Mouse (Mus musculus): ENCODE data around the gene Hoxb7.

Gene Hoxb7

GRCm38 (mm10) chr11:96285771-96286738 lies at the start of gene Hoxb7:
Gene Hoxb7, plus strand, starts transcription at chr11:96286623.
- no peak for DNase-seq (ENCODE audit: inconsistent ontology term)

- peak; percentile 24 for DNase-seq (ENCODE audit: inconsistent ontology term)
Observed at GRCm38 (mm10) chr11:96240211-96240610, 46.2 kb upstream of the Hoxb7 start.

GRCm38 (mm10) chr11:96250901-96251300 lies 35.5 kb upstream of the Hoxb7 start:
- DNase-seq (ENCODE audit: inconsistent ontology term), result no peak

GRCm38 (mm10) chr11:96251480-96252031 lies 34.9 kb upstream of the Hoxb7 start:
- no peak for DNase-seq (ENCODE audit: inconsistent ontology term)

DNA sequence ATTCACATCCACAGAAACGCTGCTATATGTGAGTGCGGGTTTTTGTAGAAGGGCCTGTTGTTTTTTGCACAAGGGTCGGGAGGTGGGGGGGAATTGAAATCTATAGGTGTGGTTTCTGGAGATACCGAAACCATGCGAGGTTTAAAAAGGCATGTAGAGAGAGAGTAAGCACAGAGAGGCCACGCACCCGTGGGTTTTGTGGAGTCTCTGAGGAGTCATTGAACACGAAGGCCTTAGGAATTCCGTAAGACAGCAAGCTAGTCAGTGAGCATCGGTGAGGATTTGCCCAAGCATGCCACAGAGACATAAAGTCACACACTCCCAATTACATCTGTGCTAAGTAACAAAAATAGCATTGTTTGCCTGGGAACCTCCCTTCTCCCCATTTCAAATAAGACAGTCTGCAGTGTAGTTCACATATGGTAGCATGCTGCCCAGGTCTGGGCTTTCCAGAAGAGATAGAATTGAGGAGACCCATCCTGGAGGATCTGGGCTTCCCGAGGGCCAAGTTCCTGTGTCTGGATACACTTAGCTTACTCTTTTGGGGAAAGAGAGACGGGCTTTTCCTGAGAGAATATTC lies 33.8 kb upstream of the Hoxb7 start:
- no peak for DNase-seq (ENCODE audit: inconsistent ontology term)

DNA sequence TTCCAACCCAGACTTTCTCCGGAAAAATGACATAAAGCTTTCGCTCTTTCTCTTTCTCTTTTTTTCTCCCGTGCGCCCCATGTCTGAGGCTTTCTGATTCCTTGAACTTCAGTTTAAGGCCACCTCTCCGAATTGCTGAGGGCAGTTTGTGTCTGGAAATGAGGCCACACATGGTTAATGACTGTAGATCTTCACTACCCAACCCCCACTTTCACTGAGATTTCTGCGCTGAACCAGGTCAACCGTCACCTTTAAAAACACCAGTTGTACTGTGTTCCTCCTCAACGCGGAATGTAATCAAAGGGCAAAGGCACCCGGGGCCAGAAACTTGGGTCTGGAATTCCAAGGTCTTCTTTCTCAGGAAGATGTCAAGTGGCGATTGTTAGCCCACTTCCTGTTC lies 32.2 kb upstream of the Hoxb7 start:
- DNase-seq (ENCODE audit: inconsistent ontology term), result no peak

- DNase-seq (ENCODE audit: inconsistent ontology term), result no peak
Observed at GRCm38 (mm10) chr11:96255111-96255995, 31.1 kb upstream of the Hoxb7 start.

DNA sequence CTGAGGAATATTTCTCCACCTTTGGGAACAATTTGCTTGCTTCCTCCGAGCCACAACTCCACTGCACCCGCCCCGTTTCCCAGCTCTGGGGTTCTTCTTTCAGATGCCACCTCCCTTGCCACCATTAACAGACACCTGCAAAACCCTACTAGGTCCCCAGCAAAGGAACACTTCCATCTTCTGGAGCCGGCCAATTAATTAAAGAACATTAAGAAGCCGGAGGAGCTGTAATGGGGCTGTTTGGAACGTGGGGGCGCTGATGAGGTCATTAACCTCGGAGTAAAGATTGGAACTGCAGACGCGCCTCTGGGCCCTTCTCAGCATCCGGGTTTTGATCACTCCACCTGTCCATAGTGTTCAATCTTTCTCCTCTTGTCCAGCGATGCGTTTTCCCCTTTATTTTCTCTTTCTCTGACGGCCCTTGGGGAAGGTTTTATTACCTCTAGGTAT lies 30.4 kb upstream of the Hoxb7 start:
- DNase-seq (ENCODE audit: inconsistent ontology term), result no peak

- no peak for DNase-seq (ENCODE audit: inconsistent ontology term)
Observed at GRCm38 (mm10) chr11:96257141-96257540, 29.3 kb upstream of the Hoxb7 start.

DNA sequence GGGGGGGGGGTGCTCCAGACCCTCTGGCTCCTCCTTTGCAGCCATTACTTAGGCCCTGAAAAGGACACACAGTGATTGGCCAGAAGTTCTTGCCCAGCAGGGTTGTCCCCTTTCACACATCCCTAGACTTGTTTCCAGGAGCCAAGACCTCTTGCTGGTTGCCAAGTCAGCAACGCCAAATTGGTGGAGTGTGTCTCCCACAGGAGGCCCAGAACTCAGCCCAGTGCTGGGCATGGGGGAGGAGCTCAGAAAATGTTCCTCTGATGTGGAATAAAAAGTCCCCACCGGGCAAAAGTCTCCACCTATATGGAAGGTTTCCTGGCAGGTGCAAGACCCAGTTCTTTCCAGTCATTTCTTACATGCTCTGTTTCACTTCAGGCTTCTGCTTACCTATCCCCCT lies 27.4 kb upstream of the Hoxb7 start:
- no peak for DNase-seq (ENCODE audit: inconsistent ontology term)

DNA sequence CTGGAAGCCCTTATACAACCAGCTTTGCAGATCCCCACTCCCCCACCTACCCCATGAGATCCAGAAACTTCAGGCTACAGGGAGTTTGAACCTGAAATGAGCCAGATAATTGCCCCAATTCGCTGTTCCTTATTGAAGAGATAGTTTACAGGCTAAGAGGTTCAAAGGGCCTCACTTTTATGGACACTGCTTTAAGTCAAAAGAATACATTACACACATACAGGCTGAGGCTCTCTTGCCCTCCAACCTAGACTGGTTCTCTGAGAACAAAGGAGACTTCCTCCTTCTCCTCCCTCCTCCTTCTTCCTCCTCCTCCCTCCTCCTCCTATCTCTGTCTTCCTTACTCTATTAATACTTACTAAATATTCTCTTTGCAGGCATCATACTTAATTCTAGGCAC lies 26.9 kb upstream of the Hoxb7 start:
- DNase-seq (ENCODE audit: inconsistent ontology term), result no peak

GRCm38 (mm10) chr11:96260310-96260970 lies 26.0 kb upstream of the Hoxb7 start:
- DNase-seq (ENCODE audit: inconsistent ontology term), result peak; percentile 44

DNA sequence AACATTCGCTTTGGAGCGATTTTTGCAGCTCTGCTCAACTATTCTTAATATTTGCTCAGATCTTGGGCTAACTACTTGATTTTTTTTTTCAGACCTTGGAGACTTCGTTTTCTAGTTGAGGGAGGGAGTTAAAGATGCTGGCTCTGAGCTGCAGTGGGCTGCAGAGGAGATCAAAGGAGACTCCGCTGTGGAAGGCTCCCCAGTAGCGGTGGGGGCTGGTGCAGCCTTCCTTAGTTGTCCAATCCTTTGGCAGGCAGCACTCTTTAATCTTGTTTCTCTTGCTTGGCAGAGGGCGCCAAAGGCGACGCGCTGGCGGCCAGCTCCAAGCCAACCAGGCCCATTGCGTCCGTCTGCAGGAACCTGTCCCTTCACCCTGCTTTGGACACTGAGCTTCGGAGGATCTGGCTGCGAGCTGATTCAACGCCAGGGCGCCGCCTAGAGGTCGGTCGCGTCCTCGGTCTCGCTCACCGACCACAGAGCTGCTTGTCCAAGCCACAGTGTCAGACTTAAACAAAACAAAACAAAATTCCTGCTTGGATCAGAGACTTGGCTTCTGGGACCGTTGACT lies 25.0 kb upstream of the Hoxb7 start:
- no peak for DNase-seq (ENCODE audit: inconsistent ontology term)

DNA sequence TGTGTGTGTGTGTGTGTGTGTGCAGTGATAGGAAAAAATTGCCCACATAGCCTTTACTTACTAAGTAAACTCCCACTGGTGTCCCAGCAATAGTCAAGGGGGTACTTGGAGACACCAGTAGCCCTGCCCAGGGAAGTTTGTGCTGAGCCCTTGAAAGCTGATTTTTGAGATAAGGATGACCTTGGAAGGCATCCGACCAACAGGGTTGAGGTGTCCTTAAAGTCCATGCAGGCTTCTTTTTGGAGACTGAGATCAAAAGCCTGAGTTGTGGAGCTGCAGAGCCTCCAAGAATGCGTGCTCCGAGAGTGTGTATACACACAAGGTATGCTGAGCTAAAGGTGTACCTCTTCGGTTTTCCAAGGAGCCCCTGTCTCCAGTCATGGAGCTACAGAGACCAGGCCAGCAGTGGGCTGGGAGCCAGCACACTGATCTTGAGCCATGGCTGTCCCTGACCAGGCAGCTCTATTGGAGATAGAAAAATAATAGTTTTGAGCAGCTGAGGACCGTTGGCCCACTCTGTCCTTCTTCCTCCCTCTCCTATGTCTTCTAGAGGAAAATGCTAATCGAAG lies 24.1 kb upstream of the Hoxb7 start:
- no peak for DNase-seq (ENCODE audit: inconsistent ontology term)

DNA sequence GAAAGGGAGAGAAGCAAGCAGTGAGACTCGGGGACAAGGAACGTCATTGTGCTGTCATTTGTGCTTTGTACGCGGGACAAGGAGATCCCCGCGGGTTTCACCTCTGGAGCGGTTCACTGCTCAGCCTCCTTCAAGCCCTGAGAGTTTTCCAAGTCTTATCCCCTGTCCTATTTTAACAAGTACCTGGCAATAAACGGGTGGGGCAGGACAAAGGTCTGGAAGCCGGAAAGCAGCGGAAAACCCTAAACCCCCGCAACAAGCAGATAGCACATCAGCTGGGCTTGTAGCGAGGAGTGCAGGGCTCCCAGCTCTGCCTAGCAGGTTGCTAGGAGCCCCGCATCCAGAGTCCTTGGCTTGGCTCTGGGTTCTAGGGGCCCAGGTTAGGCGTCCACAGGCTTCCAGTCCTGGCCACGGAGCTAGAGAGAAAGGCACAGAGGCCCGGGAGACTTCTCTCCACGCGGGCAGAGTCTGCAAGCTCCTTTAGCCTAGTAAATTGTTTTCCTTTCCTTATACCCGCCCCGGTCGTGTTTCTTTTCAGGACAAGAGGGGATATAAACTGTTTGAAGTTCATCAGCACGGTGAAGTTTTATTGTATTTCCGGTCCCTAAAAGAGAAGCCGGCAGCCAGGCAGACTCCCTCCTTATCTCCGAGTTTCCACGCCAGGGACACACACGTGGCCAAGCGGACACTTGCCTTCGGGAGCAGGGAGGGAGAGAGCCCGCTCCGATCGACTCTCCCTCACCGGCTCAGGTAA lies 22.6 kb upstream of the Hoxb7 start:
- no peak for DNase-seq (ENCODE audit: inconsistent ontology term)

DNA sequence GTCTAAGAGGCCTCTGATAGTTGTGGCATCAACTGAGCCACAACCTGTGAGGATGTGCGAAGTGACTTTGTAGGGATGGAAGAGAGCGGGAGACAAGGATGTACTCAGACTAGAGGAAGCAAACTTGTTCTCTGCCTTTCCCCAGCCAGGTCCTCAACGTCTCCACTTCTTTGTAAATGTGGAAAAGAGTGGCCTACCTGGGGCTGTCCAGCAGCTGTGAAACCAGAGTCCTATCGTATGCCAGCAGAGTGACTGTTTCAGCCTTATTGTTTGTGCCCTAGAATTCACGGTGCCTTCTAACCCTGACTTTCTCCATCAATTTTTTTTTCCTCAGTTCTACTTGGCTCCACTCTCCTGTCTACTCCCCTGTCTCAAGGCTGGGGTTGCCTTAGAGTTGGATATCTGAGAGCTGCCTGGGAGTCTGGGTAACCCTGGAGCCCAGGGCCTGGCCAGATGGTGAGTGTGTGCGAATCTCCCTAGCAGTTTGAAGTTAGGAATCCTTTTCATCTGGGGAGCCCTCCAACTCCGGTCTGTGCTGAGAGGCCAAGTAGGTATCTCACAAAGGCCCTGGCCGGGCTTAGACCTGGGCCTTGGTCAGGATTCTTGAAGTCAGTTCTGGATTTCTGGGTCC lies 21.9 kb upstream of the Hoxb7 start:
- DNase-seq (ENCODE audit: inconsistent ontology term), result no peak

GRCm38 (mm10) chr11:96265954-96266353 lies 20.5 kb upstream of the Hoxb7 start:
- DNase-seq (ENCODE audit: inconsistent ontology term), result no peak

GRCm38 (mm10) chr11:96267021-96267920 lies 19.2 kb upstream of the Hoxb7 start:
- DNase-seq (ENCODE audit: inconsistent ontology term), result no peak

Data from Muller cell, postnatal 12 days (primary cell).